Mouse (Mus musculus): ENCODE measurements around the gene Jag1. TPM values are rescaled to one million over a fixed set of nuclear protein-coding genes. Genes with fewer than 3 reads are reported as not detected.

Gene Jag1
- 11.8 and 16.5 TPM in 2 replicates for polyA plus RNA-seq (2015; fragmentation: Nextera tagmentation; extraction: Ambion mirVana)

GRCm38 (mm10) chr2:137116025-137116674, at the start of gene Jag1:
Gene Jag1, minus strand, starts transcription at chr2:137116644.
- peak within 1 kb of the TSS; percentile 64 for H3K4me3 ChIP-seq
- no peaks in the 10 kb centered on the region for H3K9me3 ChIP-seq (replicated peaks)
- WGBS, result under 1% methylated on average over 59 of the region's 59 CpGs
- ATAC-seq (replicated peaks; ENCODE audit: insufficient number of reproducible peaks, insufficient read depth, low FRiP score, low read depth), result no peak
- H3K36me3 ChIP-seq, result no peaks in the 10 kb centered on the region
- peak within 1 kb of the TSS; percentile 79 for H3K9ac ChIP-seq
- H3K4me2 ChIP-seq, result peak within 1 kb of the TSS; percentile 93
- H3K27me3 ChIP-seq, result no peaks in the 10 kb centered on the region
- H3K27ac ChIP-seq, result peak within 1 kb of the TSS; percentile 99
- peaks cover 24% of the 10 kb centered on the region for H3K4me1 ChIP-seq (replicated peaks)

- no peak for ATAC-seq (replicated peaks; ENCODE audit: insufficient number of reproducible peaks, insufficient read depth, low FRiP score, low read depth)
- H3K27ac ChIP-seq, result no peak overlapping the region
- H3K4me1 ChIP-seq (replicated peaks), result 0 out of 2 replicates have a peak, but pooled peaks cover 3% of the 10 kb centered on the region
- no peak overlapping the region for H3K4me3 ChIP-seq
- WGBS, result 73% methylated on average over 1 of the region's 1 CpGs
- H3K36me3 ChIP-seq, result no peaks in the 10 kb centered on the region
- H3K27me3 ChIP-seq, result no peaks in the 10 kb centered on the region
- no peak overlapping the region for H3K9ac ChIP-seq
- H3K4me2 ChIP-seq, result no peak overlapping the region
- no peaks in the 10 kb centered on the region for H3K9me3 ChIP-seq (replicated peaks)
These were observed 39.6 kb upstream of the Jag1 start for GRCm38 (mm10) chr2:137156018-137156417.

GRCm38 (mm10) chr2:137153825-137154224, 37.4 kb upstream of the Jag1 start:
- Histone ChIP-seq H3K9me3 (replicated peaks) (no peaks in the 10 kb centered on the region), H3K36me3 (no peaks in the 10 kb centered on the region), H3K9ac (no peak overlapping the region), H3K4me1 (replicated peaks) (0 out of 2 replicates have a peak, but pooled peaks cover 3% of the 10 kb centered on the region), H3K4me2 (no peak overlapping the region), H3K27me3 (no peaks in the 10 kb centered on the region), H3K4me3 (no peak overlapping the region), H3K27ac (no peak overlapping the region)
- WGBS, result 36% methylated on average over 4 of the region's 4 CpGs
- ATAC-seq (replicated peaks; ENCODE audit: insufficient number of reproducible peaks, insufficient read depth, low FRiP score, low read depth), result no peak

GRCm38 (mm10) chr2:137153172-137153667, 36.8 kb upstream of the Jag1 start:
- no peak for ATAC-seq (replicated peaks; ENCODE audit: insufficient number of reproducible peaks, insufficient read depth, low FRiP score, low read depth)
- Histone ChIP-seq H3K27ac (no peak overlapping the region), H3K4me1 (replicated peaks) (0 out of 2 replicates have a peak, but pooled peaks cover 3% of the 10 kb centered on the region), H3K27me3 (no peaks in the 10 kb centered on the region), H3K9ac (no peak overlapping the region), H3K4me2 (no peak overlapping the region), H3K9me3 (replicated peaks) (no peaks in the 10 kb centered on the region), H3K4me3 (no peak overlapping the region), H3K36me3 (no peaks in the 10 kb centered on the region)
- WGBS, result 82% methylated on average over 10 of the region's 10 CpGs

- WGBS, result 84% methylated on average over 3 of the region's 3 CpGs
- Histone ChIP-seq H3K9me3 (replicated peaks) (no peaks in the 10 kb centered on the region), H3K27ac (no peak overlapping the region), H3K4me3 (no peak overlapping the region), H3K36me3 (no peaks in the 10 kb centered on the region), H3K9ac (no peak overlapping the region), H3K4me2 (no peak overlapping the region), H3K4me1 (replicated peaks) (0 out of 2 replicates have a peak, but pooled peaks cover 3% of the 10 kb centered on the region), H3K27me3 (no peaks in the 10 kb centered on the region)
- no peak for ATAC-seq (replicated peaks; ENCODE audit: insufficient number of reproducible peaks, insufficient read depth, low FRiP score, low read depth)
These were observed 34.5 kb upstream of the Jag1 start for GRCm38 (mm10) chr2:137150953-137151352.

- no peak for ATAC-seq (replicated peaks; ENCODE audit: insufficient number of reproducible peaks, insufficient read depth, low FRiP score, low read depth)
- H3K4me1 ChIP-seq (replicated peaks), result no peaks in the 10 kb centered on the region
- no peak overlapping the region for H3K27ac ChIP-seq
- WGBS, result 79% methylated on average over 2 of the region's 2 CpGs
- no peaks in the 10 kb centered on the region for H3K36me3 ChIP-seq
- H3K9ac ChIP-seq, result no peak overlapping the region
- H3K9me3 ChIP-seq (replicated peaks), result no peaks in the 10 kb centered on the region
- no peak overlapping the region for H3K4me3 ChIP-seq
- H3K4me2 ChIP-seq, result no peak overlapping the region
- no peaks in the 10 kb centered on the region for H3K27me3 ChIP-seq
These were observed 30.7 kb upstream of the Jag1 start for GRCm38 (mm10) chr2:137146938-137147666.

- Histone ChIP-seq H3K9ac (no peak overlapping the region), H3K4me3 (no peak overlapping the region), H3K36me3 (no peaks in the 10 kb centered on the region), H3K27me3 (0 out of 2 replicates have a peak, but pooled peaks cover 2% of the 10 kb centered on the region), H3K27ac (no peak overlapping the region), H3K9me3 (replicated peaks) (no peaks in the 10 kb centered on the region), H3K4me1 (replicated peaks) (no peaks in the 10 kb centered on the region), H3K4me2 (no peak overlapping the region)
- WGBS, result 88% methylated on average over 1 of the region's 1 CpGs
- ATAC-seq (replicated peaks; ENCODE audit: insufficient number of reproducible peaks, insufficient read depth, low FRiP score, low read depth), result no peak
These were observed 21.6 kb upstream of the Jag1 start for GRCm38 (mm10) chr2:137138063-137138462.

GRCm38 (mm10) chr2:137134035-137134434, 17.6 kb upstream of the Jag1 start:
- no peak for ATAC-seq (replicated peaks; ENCODE audit: insufficient number of reproducible peaks, insufficient read depth, low FRiP score, low read depth)

GRCm38 (mm10) chr2:137124861-137125260, 8.4 kb upstream of the Jag1 start:
- WGBS, result 58% methylated on average over 1 of the region's 1 CpGs

More at GRCm38 (mm10) chr2:137134035-137134434, 17.6 kb upstream of the Jag1 start:
- Histone ChIP-seq H3K4me2 (no peak overlapping the region), H3K9ac (no peak overlapping the region), H3K27me3 (0 out of 2 replicates have a peak, but pooled peaks cover 2% of the 10 kb centered on the region), H3K4me1 (replicated peaks) (no peaks in the 10 kb centered on the region), H3K36me3 (no peaks in the 10 kb centered on the region), H3K4me3 (no peak overlapping the region), H3K27ac (no peak overlapping the region), H3K9me3 (replicated peaks) (no peaks in the 10 kb centered on the region)
- WGBS, result 80% methylated on average over 5 of the region's 5 CpGs

GRCm38 (mm10) chr2:137117321-137117690, 862 bp upstream of the Jag1 start:
- H3K4me3 ChIP-seq, result peak overlapping the region; percentile 64
- peak overlapping the region; percentile 79 for H3K9ac ChIP-seq
- H3K36me3 ChIP-seq, result no peaks in the 10 kb centered on the region
- peaks cover 21% of the 10 kb centered on the region for H3K4me1 ChIP-seq (replicated peaks)
- no peaks in the 10 kb centered on the region for H3K27me3 ChIP-seq
- H3K4me2 ChIP-seq, result peak overlapping the region; percentile 93
- ATAC-seq (replicated peaks; ENCODE audit: insufficient number of reproducible peaks, insufficient read depth, low FRiP score, low read depth), result peak; percentile 67
- 0% methylated on average over 33 of the region's 33 CpGs for WGBS
- H3K27ac ChIP-seq, result peak overlapping the region; percentile 99
- H3K9me3 ChIP-seq (replicated peaks), result no peaks in the 10 kb centered on the region

More at GRCm38 (mm10) chr2:137124861-137125260, 8.4 kb upstream of the Jag1 start:
- Histone ChIP-seq H3K36me3 (no peaks in the 10 kb centered on the region), H3K4me2 (no peak overlapping the region), H3K27ac (no peak overlapping the region), H3K9ac (no peak overlapping the region), H3K4me1 (replicated peaks) (no peaks in the 10 kb centered on the region), H3K4me3 (no peak overlapping the region), H3K9me3 (replicated peaks) (0 out of 2 replicates have a peak, but pooled peaks cover 6% of the 10 kb centered on the region), H3K27me3 (no peaks in the 10 kb centered on the region)
- ATAC-seq (replicated peaks; ENCODE audit: insufficient number of reproducible peaks, insufficient read depth, low FRiP score, low read depth), result no peak

GRCm38 (mm10) chr2:137116675-137117320, 354 bp upstream of the Jag1 start:
- peak overlapping the region; percentile 93 for H3K4me2 ChIP-seq
- H3K4me1 ChIP-seq (replicated peaks), result peaks cover 21% of the 10 kb centered on the region
- peak overlapping the region; percentile 64 for H3K4me3 ChIP-seq
- ATAC-seq (replicated peaks; ENCODE audit: insufficient number of reproducible peaks, insufficient read depth, low FRiP score, low read depth), result peak; percentile 78
- H3K36me3 ChIP-seq, result no peaks in the 10 kb centered on the region
- no peaks in the 10 kb centered on the region for H3K27me3 ChIP-seq
- under 1% methylated on average over 61 of the region's 61 CpGs for WGBS
- peak overlapping the region; percentile 79 for H3K9ac ChIP-seq
- H3K9me3 ChIP-seq (replicated peaks), result no peaks in the 10 kb centered on the region
- peak overlapping the region; percentile 99 for H3K27ac ChIP-seq
